Mouse (Mus musculus) lung, postnatal 0 days (tissue): ENCODE data around the gene Dach2. TPM values are rescaled to one million over a fixed set of nuclear protein-coding genes. Genes with fewer than 3 reads are reported as not detected.

Experiments used
- ATAC-seq: fragments of 200-750 bp; cut with Nextera tagmentation; 2 replicates; pipeline ENCODE4 v1.8.0; 2017; ENCODE audit warnings: moderate library complexity
- DNase-seq: peaks from one replicate; pipeline ENCODE4 v3.0.0-alpha.2; 2016; ENCODE audit warnings: low spot score
- H3K27ac ChIP-seq: fragments of 300-500 bp; sonication (generic); 2 replicates; pipeline ENCODE4 v1.5.1; 2014; ENCODE audit warnings: antibody characterized with exemption, mild to moderate bottlenecking, low read length, mixed read lengths
- H3K27me3 ChIP-seq: fragments of 300-500 bp; sonication (generic); replicated peaks from 2 replicates; pipeline ENCODE4 v1.6.1; 2014; ENCODE audit warnings: low read length, mixed read lengths; ENCODE audit not compliant: insufficient read depth
- H3K36me3 ChIP-seq: fragments of 300-500 bp; sonication (generic); 2 replicates; pipeline ENCODE4 v1.6.1; 2014; ENCODE audit warnings: low read length, mixed read lengths; ENCODE audit not compliant: insufficient read depth
- H3K4me1 ChIP-seq: fragments of 300-500 bp; sonication (generic); 2 replicates; pipeline ENCODE4 v1.6.1; 2014; ENCODE audit warnings: antibody characterized with exemption, low read depth, low read length, mixed read lengths; ENCODE audit not compliant: insufficient read depth
- H3K4me2 ChIP-seq: fragments of 300-500 bp; sonication (generic); replicated peaks from 2 replicates; pipeline ENCODE4 v1.6.1; 2014; ENCODE audit warnings: low read depth, mild to moderate bottlenecking, low read length, moderate library complexity, mixed read lengths
- H3K4me3 ChIP-seq: fragments of 300-500 bp; sonication (generic); 2 replicates; pipeline ENCODE4 v1.5.1; 2014; ENCODE audit warnings: low read depth, low read length
- H3K9ac ChIP-seq: fragments of 300-500 bp; sonication (generic); replicated peaks from 2 replicates; pipeline ENCODE4 v1.6.1; 2014; ENCODE audit warnings: low read depth, mild to moderate bottlenecking
- H3K9me3 ChIP-seq: fragments of 300-500 bp; sonication (generic); 2 replicates; pipeline ENCODE4 v1.6.1; 2016; ENCODE audit warnings: low read length, mixed read lengths
- CTCF ChIP-seq: IDR thresholded peaks from 2 replicates; pipeline ENCODE4 v1.5.1; 2016; ENCODE audit warnings: antibody characterized with exemption, mild to moderate bottlenecking
- EP300 ChIP-seq: IDR thresholded peaks from 2 replicates; pipeline ENCODE4 v1.6.1; 2016; ENCODE audit warnings: antibody characterized with exemption, mild to moderate bottlenecking, control low read depth
- WGBS: fragments of 180-500 bp; shearing (Covaris S2); extraction: QIAGEN DNeasy Blood & Tissue Kit; methylation state at CpG from one replicate; pipeline ENCODE4 v1.1.7; 2014; 5-methylcytosine and 5-hydroxymethylcytosine counted together
- polyA plus RNA-seq: library from polyadenylated mRNA; unstranded; fragments of >200 nt; fragmentation: Nextera tagmentation; extraction: Ambion mirVana; gene quantifications from 2 replicates; pipeline ENCODE4 v1.2.1, GENCODE M21; 2015

The Dach2 gene
- polyA plus RNA-seq, 1 experiment from 2014 or later: 0.37 TPM

DNA sequence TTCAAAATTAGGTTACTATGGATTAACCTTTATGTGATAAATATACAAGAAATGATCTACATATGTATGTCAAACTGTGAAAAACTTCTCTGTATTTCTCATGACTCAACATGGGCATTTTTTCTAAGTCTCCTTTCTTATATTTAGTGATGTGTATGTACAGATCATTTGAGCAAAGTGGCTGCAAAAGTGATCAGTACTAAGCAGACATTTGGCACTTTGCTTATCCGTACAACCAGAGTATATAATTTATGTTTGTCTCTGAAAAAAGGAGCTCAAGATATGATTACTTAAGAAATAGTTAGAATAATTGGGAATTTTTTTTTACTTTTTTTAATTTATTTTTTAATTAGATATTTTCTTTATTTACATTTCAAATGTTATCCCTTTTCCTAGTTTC, 111.4 kb downstream of the Dach2 start:
- TF ChIP-seq CTCF: no peak
- Histone ChIP-seq H3K27ac (no peak overlapping the region), H3K27me3 (no peaks in the 10 kb centered on the region), H3K36me3 (no peaks in the 10 kb centered on the region), H3K4me3 (no peak overlapping the region), H3K9ac (no peak overlapping the region), H3K4me1 (no peaks in the 10 kb centered on the region), H3K9me3 (no peaks in the 10 kb centered on the region), H3K4me2 (no peak overlapping the region)
- ATAC-seq (no peak), DNase-seq (no peak)
- WGBS: 62% methylated on average over 1 of the region's 1 CpGs

DNA sequence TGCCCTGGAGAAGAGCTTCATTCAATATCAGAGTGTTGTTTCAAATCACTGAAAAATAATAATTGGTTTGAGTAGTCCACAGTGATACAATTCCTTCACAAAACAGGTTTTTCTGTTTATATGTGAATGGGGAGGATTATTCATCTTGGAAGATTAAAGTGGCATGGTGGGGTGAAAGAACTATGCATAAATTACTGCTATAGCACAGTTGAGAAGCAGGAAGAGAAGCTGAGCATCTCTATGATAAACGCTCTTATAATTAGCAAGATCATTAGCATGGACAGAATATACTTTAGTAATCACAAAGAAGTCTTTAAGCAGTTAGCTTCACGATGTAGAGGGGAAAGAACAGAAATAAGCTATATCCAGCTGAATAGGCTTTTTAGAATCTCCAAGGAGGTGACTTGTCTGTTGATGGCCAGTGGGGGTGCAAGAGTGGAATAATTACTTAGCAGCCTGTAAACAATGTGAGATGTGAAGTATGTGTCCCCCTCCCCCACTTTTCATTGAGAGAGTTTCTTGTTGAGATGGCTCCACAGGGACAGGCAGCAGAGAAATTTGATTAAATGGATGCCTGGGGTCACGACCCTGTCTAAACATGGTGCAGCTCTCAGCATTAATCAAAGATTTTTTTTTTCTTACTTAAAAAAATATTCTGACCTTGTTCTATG, 124.3 kb downstream of the Dach2 start:
- Histone ChIP-seq H3K9ac (no peak overlapping the region), H3K36me3 (no peaks in the 10 kb centered on the region), H3K9me3 (no peaks in the 10 kb centered on the region), H3K4me1 (no peaks in the 10 kb centered on the region), H3K4me3 (no peak overlapping the region), H3K4me2 (no peak overlapping the region), H3K27me3 (no peaks in the 10 kb centered on the region), H3K27ac (no peak overlapping the region)
- DNase-seq (no peak), ATAC-seq (no peak)
- 44% methylated on average over 3 of the region's 3 CpGs for WGBS
- no peak for TF ChIP-seq EP300
- TF ChIP-seq CTCF: no peak

DNA sequence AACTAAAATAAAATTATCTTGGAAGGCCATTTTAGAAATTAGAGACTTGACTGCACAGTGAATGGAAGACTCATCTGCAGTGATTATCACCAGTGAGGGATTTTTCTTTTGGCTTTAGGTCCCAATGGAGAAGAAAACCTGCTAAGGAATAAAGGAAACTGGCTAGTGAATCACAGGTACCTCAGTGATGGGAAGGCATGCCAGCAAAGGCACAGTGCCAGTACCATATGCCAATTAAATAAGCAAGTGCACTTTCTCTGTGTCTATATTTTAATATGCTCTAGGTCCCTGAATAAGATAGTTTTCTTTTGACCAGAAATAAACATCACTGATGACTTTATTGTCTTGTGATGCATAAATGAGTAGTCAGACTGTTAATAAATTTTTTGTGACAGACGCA, 184.8 kb downstream of the Dach2 start:
- TF ChIP-seq CTCF (no peak), EP300 (no peak)
- Histone ChIP-seq H3K27me3 (no peaks in the 10 kb centered on the region), H3K27ac (no peak overlapping the region), H3K36me3 (no peaks in the 10 kb centered on the region), H3K4me3 (no peak overlapping the region), H3K9ac (no peak overlapping the region), H3K4me1 (no peaks in the 10 kb centered on the region), H3K4me2 (no peak overlapping the region), H3K9me3 (no peaks in the 10 kb centered on the region)
- ATAC-seq: no peak
- WGBS: 62% methylated on average over 1 of the region's 1 CpGs
- DNase-seq: no peak

DNA sequence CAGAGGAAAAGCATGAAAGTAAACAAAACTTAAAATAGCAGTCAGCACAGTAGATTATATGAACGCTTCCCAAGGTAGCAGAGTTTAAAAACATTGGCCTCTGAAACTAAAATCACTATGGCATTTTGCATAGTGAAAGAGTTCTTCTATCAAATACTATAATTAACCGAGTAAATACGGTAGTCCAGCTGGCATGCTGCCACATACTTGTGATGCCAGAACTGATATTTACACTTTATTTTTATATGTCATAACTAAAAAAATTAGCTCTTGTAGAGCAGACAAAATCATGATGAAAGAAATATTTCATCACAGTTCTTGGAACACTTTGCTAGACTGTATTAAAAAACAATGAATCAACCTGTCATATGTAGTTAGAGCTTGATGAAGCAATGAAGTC, 247.8 kb downstream of the Dach2 start:
- H3K36me3 ChIP-seq: no peaks in the 10 kb centered on the region
- no peaks in the 10 kb centered on the region for H3K4me1 ChIP-seq
- no peaks in the 10 kb centered on the region for H3K9me3 ChIP-seq
- ATAC-seq (peak; percentile 30; the same call in 1 of the 2 replicates), DNase-seq (peak; percentile 28)
- no peaks in the 10 kb centered on the region for H3K27me3 ChIP-seq
- H3K4me2 ChIP-seq: no peak overlapping the region
- no peak overlapping the region for H3K4me3 ChIP-seq
- no peak for TF ChIP-seq EP300
- TF ChIP-seq CTCF: no peak
- no peak overlapping the region for H3K27ac ChIP-seq
- H3K9ac ChIP-seq: no peak overlapping the region
- 47% methylated on average over 3 of the region's 3 CpGs for WGBS

DNA sequence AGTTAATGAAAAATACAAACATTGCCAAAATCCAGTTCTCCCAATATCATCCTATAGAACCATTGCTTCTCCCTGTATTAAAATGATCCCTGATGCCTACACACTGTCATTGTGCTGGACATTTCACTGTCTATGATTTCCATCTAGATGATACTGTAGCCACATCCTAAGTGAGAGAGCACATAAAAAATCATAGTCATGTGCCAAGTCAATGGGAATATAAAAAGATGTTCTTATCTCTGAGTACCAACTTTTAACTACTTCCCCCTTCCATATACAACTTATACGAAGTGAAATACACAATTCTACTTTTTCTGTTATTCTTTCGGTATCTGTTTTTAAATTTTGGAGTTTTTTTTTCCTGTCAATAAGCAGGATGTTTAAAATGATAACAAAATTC, 266.6 kb downstream of the Dach2 start:
- Histone ChIP-seq H3K27me3 (no peaks in the 10 kb centered on the region), H3K4me3 (no peak overlapping the region), H3K4me1 (no peaks in the 10 kb centered on the region), H3K36me3 (no peaks in the 10 kb centered on the region), H3K27ac (no peak overlapping the region), H3K4me2 (no peak overlapping the region), H3K9me3 (no peaks in the 10 kb centered on the region), H3K9ac (no peak overlapping the region)
- TF ChIP-seq EP300: no peak
- no peak for TF ChIP-seq CTCF
- no peak for DNase-seq
- no peak for ATAC-seq
- 52% methylated on average over 2 of the region's 2 CpGs for WGBS

DNA sequence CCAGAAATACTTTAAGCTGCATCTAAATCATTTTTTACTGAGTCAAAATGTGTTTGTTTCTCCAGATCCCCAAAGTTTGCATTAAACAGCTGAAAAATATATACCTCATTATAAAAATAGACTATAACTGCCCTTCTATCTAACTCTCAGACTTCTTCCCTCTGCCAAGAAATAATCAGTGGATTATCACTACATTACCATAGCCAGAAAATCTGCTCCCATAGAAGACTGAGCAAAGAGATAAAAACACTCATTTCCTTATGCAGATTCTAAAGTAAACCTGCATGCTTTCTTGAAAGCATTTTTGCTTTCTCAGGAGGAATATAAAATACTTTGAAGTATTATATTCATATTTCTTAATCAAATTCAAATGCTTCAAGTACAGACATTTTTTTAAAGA, 368.8 kb downstream of the Dach2 start:
- no peaks in the 10 kb centered on the region for H3K4me1 ChIP-seq
- H3K36me3 ChIP-seq: no peaks in the 10 kb centered on the region
- no peak overlapping the region for H3K4me2 ChIP-seq
- H3K27ac ChIP-seq: no peak overlapping the region
- no peaks in the 10 kb centered on the region for H3K9me3 ChIP-seq
- no peak overlapping the region for H3K9ac ChIP-seq
- no peak overlapping the region for H3K4me3 ChIP-seq
- TF ChIP-seq EP300 (no peak), CTCF (no peak)
- H3K27me3 ChIP-seq: no peaks in the 10 kb centered on the region
- DNase-seq (no peak), ATAC-seq (no peak)

DNA sequence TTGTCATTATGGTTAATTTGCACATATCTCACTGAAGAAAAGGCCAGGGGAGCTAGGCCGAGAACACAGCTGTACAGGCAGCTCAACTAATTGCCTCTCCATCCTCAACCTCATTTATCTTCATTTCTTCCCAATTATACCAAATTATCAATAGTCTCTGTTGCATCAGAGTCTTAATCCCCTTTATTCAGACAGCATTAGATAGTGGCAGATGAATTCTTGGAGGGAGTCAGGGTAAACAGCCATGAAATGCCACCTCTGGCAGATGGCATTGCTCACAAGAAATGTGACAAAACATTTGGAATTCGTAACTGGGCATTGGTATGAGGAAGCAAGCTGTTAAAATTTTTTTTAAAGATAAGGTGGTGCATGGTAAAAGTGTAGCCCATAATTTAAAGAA, 389.9 kb downstream of the Dach2 start:
- no peak for ATAC-seq
- WGBS: 56% methylated on average over 2 of the region's 2 CpGs
- no peaks in the 10 kb centered on the region for H3K4me1 ChIP-seq

More for the DNA sequence above, 389.9 kb downstream of the Dach2 start:
- H3K27ac ChIP-seq: no peak overlapping the region
- no peak overlapping the region for H3K4me3 ChIP-seq
- H3K27me3 ChIP-seq: no peaks in the 10 kb centered on the region
- TF ChIP-seq EP300 (no peak), CTCF (no peak)
- no peaks in the 10 kb centered on the region for H3K9me3 ChIP-seq
- H3K4me2 ChIP-seq: no peak overlapping the region
- no peaks in the 10 kb centered on the region for H3K36me3 ChIP-seq
- no peak overlapping the region for H3K9ac ChIP-seq
- DNase-seq: no peak
